ENCODE assay signal across 19 mouse cellular contexts in the genomic region with DNA sequence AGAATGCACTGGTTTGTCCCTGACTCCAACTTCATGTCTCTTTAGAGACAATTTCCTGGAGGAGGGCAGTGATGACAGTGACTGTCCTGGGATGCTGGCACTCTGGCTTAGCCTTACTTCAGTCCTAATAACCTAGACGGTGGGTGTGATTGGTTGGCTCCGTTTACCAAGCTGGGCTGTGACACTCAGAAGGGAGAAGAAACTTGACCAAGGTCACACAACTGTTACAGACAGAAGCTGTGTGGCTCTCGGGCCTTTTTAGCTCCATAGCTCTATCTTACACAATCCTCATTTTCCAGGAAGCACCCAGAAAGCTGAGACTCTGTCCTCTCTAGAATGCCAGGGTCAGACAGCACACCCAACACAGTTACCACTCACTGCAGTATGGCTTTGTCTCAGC. TPM values are rescaled to one million over a fixed set of nuclear protein-coding genes. Genes with fewer than 3 reads are reported as not detected.
A peak's percentile ranks its signal among the peaks of the same experiment; 100 is the strongest.
DNase-seq lines count a peak whose midpoint lies in the region; TF ChIP-seq lines count a peak whose summit lies in the region.
"Had no signal": no experiment of that assay in that cellular context is flagged by ENCODE, and none has a peak within 500 bp of the region (broad histone marks: within the 10 kb centered on the region; RNA-seq: fewer than 3 reads in every experiment).

No protein-coding gene starts in this region.

- no peak for TF ChIP-seq POLR2A in myocyte (IDR thresholded peaks at IDR 0.05; ENCODE audit: insufficient read length, low read depth)

- no peaks in the 10 kb centered on the region for H3K79me2 ChIP-seq in myocyte (ENCODE audit: control insufficient read depth, insufficient read depth)

- H3K36me3 ChIP-seq in myocyte (ENCODE audit: control insufficient read depth, insufficient read depth) = no peaks in the 10 kb centered on the region
- H3K36me3 ChIP-seq: G1E had no signal

- peaks cover 8% of the 10 kb centered on the region for H3K27me3 ChIP-seq in myocyte (ENCODE audit: control insufficient read depth, insufficient read depth, insufficient read length)
- H3K27me3 ChIP-seq: CH12.LX had no signal

- peak overlapping the region; percentile 15 for H3K4me2 ChIP-seq in myocyte (ENCODE audit: low read depth)

- DNase-seq in adrenal gland, adult 2 months = peak; percentile 53
- no peak for DNase-seq in adrenal gland, postnatal 25 days
- DNase-seq in adrenal gland, postnatal 10 days = peak; percentile 11
- DNase-seq in adrenal gland, postnatal 4 days (ENCODE audit: low spot score in 2 of 2) = no peak
- no peak for DNase-seq in layer of hippocampus, postnatal 10 days (ENCODE audit: low spot score in 2 of 2)
- DNase-seq: adrenal gland, adult 8-10 months; adrenal gland, postnatal 14 days; B cell, adult 2 months; cerebellum, adult 11 months; cerebellum, adult 11-12 months; cerebellum, adult 18-20 months; cerebellum, adult 2 months; cerebellum, adult 8-10 months; cerebellum, adult 9-10 months; cerebellum, adult 9-11 months had no signal

- H3K4me3 ChIP-seq in myocyte = no peak overlapping the region

- H3ac ChIP-seq in myocyte (ENCODE audit: control insufficient read depth, insufficient read length) = no peak overlapping the region

TF ChIP-seq in myocyte, 11 proteins besides CTCF, POLR2A, EP300 and RAD21:
- no peak for TF ChIP-seq MYOD1 (IDR thresholded peaks at IDR 0.05; ENCODE audit: control insufficient read depth in 1 of 3, insufficient read length in 2 of 3, low read depth in 2 of 3)
- TF ChIP-seq MAX (IDR thresholded peaks at IDR 0.05; ENCODE audit: low read depth) = no peak
- TF ChIP-seq POLR2AphosphoS2 (IDR thresholded peaks at IDR 0.05; ENCODE audit: insufficient read length, low read depth) = no peak
- TF ChIP-seq MYOG (IDR thresholded peaks at IDR 0.05; ENCODE audit: control insufficient read depth in 1 of 3, insufficient read depth in 1 of 3, insufficient read length in 2 of 3, low read depth in 2 of 3) = no peak
- TF ChIP-seq CEBPB (IDR thresholded peaks at IDR 0.05; ENCODE audit: insufficient read depth, poor library complexity, severe bottlenecking) = no peak
- no peak for TF ChIP-seq USF1 (IDR thresholded peaks at IDR 0.05; ENCODE audit: low read depth)
- TF ChIP-seq E2F4 (IDR thresholded peaks at IDR 0.05; ENCODE audit: insufficient read depth) = no peak
- no peak for TF ChIP-seq SRF (IDR thresholded peaks at IDR 0.05; ENCODE audit: control insufficient read depth, insufficient read length, low read depth)
- TF ChIP-seq TCF12 (IDR thresholded peaks at IDR 0.05; ENCODE audit: insufficient read depth, poor library complexity, severe bottlenecking) = no peak
- TF ChIP-seq TCF3 (IDR thresholded peaks at IDR 0.05; ENCODE audit: insufficient read length, low read depth) = no peak
- TF ChIP-seq REST (IDR thresholded peaks at IDR 0.05; ENCODE audit: insufficient read depth, insufficient read length) = no peak
TF ChIP-seq in myocyte: peak in this region for 0.

RNA-seq across cellular contexts. Expression of a gene that starts 18.2 kb away (rescaled TPM):
- total RNA-seq in adrenal gland, adult 2 months (2021) = 10 to 100 TPM; 13.6 to 23.5 TPM
- polyA plus RNA-seq in adrenal gland, adult 2 months (2012; rRNA removed) = 12.9 and 15.2 TPM in 2 replicates
- total RNA-seq in adrenal gland, postnatal 25 days (2021) = 16.6 and 26.6 TPM in 2 replicates
- 10 to 100 TPM; 15.6 to 15.9 TPM for total RNA-seq in adrenal gland, postnatal 10 days (2021)
- total RNA-seq in adrenal gland, postnatal 4 days (2021) = 10 to 100 TPM; 20.0 to 20.4 TPM
- polyA plus RNA-seq in myocyte (2012; fragmentation: generic; extraction: Trizol) = 16.2 TPM
- 10 to 100 TPM; 19.3 to 22.1 TPM for total RNA-seq in layer of hippocampus, postnatal 10 days (2021)

RNA-seq across cellular contexts. Expression of a gene that starts 29.9 kb away (rescaled TPM):
- under 1 TPM; 0.26 to 0.79 TPM for total RNA-seq in adrenal gland, adult 2 months (2021)
- 0.03 TPM in 1 of 2 replicates, not detected in the other for polyA plus RNA-seq in adrenal gland, adult 2 months (2012; rRNA removed)
- 0.33 and 1.5 TPM in 2 replicates for total RNA-seq in adrenal gland, postnatal 25 days (2021)
- total RNA-seq in adrenal gland, postnatal 10 days (2021) = 1 to 10 TPM in 1 of 2 experiments, under 1 TPM in 1; 0.91 to 1.3 TPM
- total RNA-seq in adrenal gland, postnatal 4 days (2021) = under 1 TPM; 0.42 to 0.59 TPM
- polyA plus RNA-seq in myocyte (2012; fragmentation: generic; extraction: Trizol) = 0.04 TPM
- total RNA-seq in layer of hippocampus, postnatal 10 days (2021) = under 1 TPM; 0.33 to 0.59 TPM
- total RNA-seq: MEL had no signal
- polyA plus RNA-seq: G1E had no signal

RNA-seq across cellular contexts. Expression of a gene that starts 43.7 kb away (rescaled TPM):
- 10 to 100 TPM; 33.0 to 64.4 TPM for total RNA-seq in adrenal gland, adult 2 months (2021)
- 3.6 and 3.7 TPM in 2 replicates for polyA plus RNA-seq in adrenal gland, adult 2 months (2012; rRNA removed)
- 36.0 and 40.1 TPM in 2 replicates for total RNA-seq in adrenal gland, postnatal 25 days (2021)
- 10 to 100 TPM; 34.9 to 39.6 TPM for total RNA-seq in adrenal gland, postnatal 10 days (2021)
- total RNA-seq in adrenal gland, postnatal 4 days (2021) = 10 to 100 TPM; 48.8 to 50.9 TPM
- 12.0 TPM for polyA plus RNA-seq in myocyte (2012; fragmentation: generic; extraction: Trizol)
- total RNA-seq in layer of hippocampus, postnatal 10 days (2021) = 10 to 100 TPM; 69.7 to 70.8 TPM

Comparison
In these comparisons a context has a peak if more than half of its experiments do, and no peak if none do; other contexts are left out.
1. DNase-seq: peak in adrenal gland, adult 2 months (single experiment) and adrenal gland, postnatal 10 days (single experiment); none in adrenal gland, postnatal 25 days (single experiment), adrenal gland, postnatal 4 days (0 of 2) and layer of hippocampus, postnatal 10 days (0 of 2).